Mouse (Mus musculus) frontal cortex, adult 2 months (tissue): ENCODE results near the gene Hsd17b3. TPM values are rescaled to one million over a fixed set of nuclear protein-coding genes. Genes with fewer than 3 reads are reported as not detected.
"Not testable (repeated sequence)": the region's sequence is repeated elsewhere in the genome, so short reads cannot be mapped to it uniquely, and the experiment has no call there.

Experiments
- DNase-seq, 2 experiments: peaks; one replicate each; pipeline ENCODE4 v3.0.0; 2022; ENCODE audit warnings: low spot score in 1 of 2; ENCODE audit errors: extremely low spot score in 1 of 2
- polyA plus RNA-seq: library from polyadenylated mRNA; depleted of rRNA; stranded (reverse); fragments of >200 nt; gene quantifications from 2 replicates; pipeline ENCODE4 v1.2.3, GENCODE M21; 2012

The Hsd17b3 gene
- polyA plus RNA-seq, 1 experiment, result not detected

DNA sequence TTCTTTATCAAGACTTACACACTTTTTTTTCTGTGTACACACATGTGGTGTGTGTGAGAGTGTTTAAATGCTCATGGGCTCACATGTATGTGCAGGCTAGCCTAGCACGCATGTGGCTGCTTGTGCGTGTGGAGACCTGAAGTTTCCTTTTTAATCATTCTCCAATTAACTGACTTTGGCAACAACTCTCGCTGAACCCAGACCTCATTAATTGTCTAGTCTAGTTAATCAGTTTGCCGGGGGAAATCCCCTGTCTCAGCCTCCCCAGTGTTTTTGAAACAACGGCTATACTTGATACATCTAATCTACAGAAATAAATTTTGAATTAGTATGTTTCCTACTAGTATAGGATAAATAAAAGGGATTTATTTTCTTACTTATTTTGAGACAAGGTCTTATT is 3.0 kb downstream of the Hsd17b3 start:
- DNase-seq, result no peak

DNA sequence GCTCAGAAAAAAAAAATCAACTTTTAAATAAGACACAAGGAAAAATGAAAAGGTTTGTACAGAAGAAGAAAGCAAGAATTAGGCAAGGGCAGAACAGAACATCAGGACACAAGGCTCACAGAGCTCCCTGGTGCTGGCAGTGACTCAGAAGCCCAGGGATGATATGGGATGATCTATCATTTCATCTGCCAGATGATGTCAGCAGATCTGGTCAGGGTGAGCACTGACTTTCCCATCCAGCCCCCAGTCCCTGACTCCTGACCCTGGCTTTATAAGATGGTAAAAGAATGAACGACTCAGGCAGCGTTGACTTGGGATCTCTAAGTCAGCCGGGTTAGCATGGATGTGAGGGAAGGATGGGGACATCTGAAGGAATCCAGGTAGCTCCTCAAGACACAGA is 5.7 kb downstream of the Hsd17b3 start:
- no peak for DNase-seq

DNA sequence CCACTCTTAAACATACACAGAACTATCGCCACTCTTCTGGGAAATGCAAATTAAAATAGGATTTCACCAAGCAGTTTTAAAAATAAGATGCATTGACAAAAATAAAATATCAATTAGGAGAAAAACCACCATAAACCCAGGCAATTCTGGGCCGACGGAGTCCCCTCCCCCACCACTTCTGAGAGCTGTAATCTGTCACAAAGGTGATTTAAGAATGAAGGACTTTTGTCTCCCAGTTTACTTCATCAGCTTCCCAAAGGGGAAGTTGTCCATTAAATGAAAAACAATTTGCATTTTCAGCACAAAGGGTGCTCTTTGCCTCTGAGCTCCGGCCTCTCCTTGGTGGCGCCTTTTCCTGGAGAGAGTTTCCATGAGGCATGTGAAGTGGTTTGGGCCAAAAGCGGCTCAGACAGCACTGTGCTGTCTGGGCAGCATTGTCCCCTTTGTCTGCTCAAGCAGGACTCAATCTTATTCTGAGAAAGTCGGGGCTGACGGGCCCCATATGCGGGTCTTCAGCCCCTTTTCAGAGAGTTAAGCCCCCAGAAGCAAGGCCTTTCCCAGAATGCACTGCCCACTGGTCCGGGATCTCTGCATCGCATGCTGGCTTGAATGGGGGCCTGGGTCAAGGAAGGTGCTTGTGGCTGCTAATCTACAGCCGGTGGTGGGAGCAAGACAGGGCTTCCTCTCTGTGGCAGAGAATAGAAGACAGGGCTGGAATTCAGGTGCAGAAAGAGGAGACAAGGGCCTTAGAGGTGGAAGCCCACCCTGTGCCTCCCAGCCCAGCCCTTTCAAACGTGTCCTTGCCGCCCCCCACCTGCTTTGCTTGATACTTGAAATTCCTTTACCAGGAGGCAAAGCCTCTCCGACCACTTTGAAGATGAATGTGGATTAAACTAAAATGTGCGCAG is 7.8 kb downstream of the Hsd17b3 start:
- DNase-seq, result no peak

DNA sequence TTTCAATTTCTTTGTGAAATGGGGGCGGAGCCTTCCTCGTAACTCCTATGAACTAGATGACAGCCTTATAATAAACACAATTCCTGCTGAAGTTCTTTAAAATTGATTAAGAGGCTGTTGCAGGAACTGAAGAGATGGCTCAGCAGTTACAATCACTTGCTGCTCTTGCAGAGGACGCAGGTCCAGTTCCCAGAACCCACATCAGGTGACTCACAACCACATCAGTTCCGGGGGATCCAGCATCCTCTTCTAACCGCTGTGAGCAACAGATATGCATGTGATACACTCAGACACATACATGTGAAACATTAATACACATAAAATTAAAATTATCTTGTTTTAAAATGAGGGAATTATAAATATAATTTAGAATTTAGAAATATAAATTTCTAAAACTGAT is 11.4 kb downstream of the Hsd17b3 start:
- no peak for DNase-seq

DNA sequence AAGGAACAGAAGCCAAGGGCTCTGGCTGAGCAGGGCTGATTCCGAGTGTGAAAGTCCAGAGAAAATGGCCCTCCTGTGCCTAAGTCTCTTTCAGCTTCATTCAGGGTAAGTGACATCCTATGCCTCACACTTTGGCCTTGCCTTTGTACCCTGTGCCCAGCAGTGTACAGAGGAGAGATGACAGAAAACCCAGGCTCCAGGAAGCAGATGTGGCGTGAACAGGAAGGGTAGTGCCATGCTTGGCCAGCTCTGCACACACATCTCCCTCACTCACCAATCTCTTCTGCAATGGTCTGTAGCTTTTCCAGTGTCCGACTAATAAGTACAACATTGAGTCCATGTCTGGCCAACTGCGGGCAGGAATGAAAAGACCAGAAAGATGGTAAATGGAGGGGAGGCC is 13.0 kb downstream of the Hsd17b3 start:
- DNase-seq, result no peak

DNA sequence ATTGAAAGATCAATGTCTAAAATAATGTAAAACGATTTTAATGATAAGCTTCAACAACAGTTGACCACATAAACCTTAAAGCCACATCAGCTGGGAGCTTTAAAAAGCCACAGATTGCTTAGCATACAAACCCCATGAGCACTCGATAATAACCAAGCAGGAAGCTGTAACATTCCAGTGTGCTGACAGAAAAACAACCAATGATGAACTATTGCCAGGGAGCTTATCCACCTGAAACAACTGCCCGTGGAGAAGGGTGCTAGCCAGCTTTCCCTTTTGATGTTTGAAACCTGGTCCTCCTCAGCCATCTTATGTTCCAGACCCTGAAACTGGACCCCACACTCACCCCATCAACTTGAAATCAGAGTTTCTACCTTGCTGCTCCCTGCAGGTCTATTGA is 22.4 kb downstream of the Hsd17b3 start:
- no peak for DNase-seq

DNA sequence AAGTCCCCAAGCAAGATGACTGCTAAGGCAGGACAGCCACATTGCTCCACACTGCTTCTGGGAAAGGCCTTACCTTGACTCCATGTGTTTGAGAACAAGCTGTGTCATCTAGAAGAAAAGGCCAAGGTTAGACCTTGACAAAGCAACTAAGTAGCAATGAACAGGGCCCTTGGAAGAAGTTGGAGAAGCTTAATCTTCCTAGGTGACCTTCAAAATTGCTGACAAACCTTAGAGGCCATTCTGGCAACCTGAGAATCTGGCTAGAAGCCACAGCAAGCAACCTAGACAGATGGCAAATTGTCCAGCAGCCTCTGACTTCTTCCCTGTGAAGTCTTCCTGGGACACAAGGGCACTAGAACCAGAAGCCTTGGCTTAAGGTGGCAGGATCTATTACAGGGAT is 24.8 kb downstream of the Hsd17b3 start:
- DNase-seq, result no peak

DNA sequence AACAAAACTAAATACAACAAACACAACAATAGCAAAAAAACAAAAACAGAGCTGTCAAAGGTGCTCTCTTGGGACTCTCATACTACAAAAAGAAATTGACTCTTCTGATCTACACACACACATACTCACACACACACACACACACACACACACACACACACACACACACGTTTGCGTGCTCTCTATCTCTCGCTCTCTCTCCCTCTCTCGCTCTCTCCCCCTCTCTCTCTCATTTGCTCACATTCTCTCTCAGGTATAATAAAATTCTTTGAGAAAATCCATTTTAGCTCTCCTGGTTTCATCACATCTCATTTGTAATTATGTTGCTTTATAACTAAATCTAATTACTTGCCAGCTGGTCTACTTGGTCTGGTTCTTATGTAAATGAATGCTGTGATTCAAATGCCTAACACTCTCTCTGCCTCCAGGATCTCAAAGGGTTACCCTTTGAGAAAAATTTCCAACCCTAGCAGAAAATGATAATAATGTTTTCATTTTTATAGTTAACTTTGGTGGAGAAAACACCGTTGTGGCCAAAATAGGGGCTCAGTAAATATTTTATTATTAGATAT is 28.0 kb downstream of the Hsd17b3 start:
- DNase-seq, result no peak

DNA sequence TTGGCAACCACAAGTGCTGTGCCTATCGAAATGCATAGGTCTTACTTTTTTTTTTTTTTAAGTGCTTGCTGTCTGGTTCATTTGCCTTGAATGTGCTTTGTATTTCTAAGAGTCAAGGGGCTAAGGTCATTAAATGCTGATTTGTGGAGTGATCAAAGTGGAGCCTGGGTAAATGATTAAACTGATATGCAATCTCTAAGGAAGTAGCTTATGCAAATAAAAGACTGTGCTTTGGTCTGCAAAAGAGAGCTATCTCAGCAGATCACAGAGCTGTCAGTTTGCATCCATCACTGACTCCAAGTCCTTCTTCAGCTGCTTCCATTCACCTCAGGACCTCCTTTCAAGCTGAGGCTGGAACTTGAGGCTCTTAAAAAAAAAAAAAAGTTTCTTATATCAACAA is 35.1 kb downstream of the Hsd17b3 start:
- DNase-seq, result no peak

DNA sequence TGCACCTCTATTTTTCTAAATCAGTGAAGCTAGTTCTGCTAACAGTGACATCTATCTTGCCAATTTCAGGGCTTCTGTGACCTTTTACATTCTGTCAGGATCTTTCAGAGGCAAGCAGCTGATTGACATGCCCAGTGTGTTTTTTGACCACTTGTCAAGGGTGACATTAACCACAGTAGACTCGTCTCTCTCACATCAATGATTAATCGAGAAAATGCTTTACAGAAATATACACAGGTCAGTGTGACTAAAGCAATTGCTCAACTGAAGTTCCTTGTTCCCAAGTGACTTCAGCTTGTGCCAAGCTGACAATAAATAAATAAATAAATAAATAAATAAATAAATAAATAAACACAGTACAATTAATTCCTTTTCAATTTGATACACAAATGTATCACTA is 36.7 kb downstream of the Hsd17b3 start:
- not testable (repeated sequence) for DNase-seq

DNA sequence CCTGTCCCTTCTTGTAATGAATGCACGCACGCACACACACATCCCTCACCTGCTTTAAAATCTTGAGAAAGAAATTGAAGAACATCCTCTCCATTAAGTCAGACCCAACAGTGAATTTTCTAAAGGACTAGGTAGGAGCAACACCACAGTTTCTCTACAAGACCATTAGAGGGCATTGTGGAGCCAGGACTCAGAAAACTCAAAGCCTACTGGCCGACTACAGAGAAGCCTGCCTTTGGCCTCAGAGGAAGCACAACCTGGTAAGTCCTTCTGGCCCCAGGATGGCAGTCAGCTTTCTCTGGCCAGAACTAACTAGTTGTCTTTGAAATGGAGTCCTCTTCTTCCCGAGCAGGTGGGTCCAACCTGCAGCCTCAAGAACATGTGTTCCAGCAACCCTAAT is 38.1 kb downstream of the Hsd17b3 start:
- DNase-seq, result peak in 1 of 2 experiments; percentile 7

DNA sequence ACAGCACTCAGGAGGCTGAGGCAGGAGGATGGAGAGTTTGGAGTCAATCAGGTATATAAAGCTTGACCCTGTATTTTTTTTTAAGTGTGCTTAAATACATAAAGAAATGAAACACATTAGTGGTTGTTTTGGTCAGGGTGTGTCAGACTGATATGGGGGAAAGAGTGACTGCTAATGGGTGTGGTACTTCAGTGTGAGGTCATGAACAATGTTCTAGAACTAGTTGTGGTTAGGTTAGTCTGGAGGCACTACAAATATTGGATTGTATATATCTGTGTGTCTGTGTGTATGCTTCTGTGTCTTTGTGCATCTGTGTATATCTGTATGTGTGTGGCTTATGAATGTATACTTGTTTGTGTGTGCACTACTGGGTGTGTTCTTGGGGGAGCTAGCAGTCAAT is 39.5 kb downstream of the Hsd17b3 start:
- DNase-seq, result no peak

DNA sequence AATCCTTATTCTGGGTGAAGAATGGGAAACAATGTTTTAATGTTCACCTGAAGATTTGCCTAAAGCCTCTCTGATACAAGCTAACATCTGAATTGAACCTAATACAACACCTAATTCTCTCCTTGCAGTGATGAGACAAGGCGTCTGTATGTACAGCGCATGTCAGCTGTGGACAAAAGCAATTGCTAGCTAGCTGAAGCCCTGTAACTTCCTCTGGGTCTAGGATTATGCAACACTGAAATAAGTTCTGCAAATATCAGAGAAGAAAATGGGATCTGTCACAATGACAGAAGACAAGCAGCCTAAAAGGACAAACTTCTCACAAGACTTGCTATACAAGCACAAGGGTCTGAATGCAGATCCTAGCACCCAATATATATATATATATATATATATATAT is 40.6 kb downstream of the Hsd17b3 start:
- DNase-seq, result no peak

DNA sequence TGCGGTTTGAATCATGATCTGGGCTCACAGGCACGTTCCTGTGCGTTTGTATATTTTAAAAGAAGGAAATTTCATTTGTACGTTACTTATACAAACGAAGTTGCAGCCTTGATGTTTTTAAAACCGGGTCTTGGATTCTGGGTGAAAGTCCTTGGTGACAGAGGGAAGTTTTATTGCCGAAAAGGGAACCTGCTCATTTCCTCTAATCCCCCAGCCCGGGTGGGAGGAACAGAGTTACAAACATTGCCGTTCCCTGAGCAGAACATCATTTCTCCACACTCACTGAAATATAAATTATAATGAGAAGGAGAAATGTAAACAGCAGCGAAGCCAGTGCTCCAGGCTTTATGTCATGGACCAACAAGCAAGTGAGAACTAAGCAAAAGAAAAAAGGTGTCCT is 49.1 kb downstream of the Hsd17b3 start:
- no peak for DNase-seq

DNA sequence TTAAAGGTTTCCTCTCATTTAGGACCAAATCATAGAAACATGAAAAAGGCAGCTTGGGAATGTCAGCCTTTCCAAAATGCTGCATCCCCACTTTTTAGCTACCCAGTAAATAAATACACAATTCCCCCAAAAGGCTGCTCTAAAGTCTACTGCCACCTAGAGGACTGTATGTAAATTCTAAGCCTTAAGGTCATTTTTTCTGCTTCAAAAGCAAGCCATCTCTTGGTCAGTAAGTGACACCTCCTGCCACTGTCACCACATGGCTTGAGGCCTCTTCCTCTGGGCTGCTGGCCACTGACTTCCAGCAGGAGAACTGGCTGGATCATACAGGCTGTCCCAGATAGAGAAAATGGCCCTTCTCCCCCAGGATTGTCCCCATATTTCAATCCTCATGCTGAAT is 50.9 kb downstream of the Hsd17b3 start:
- no peak for DNase-seq

DNA sequence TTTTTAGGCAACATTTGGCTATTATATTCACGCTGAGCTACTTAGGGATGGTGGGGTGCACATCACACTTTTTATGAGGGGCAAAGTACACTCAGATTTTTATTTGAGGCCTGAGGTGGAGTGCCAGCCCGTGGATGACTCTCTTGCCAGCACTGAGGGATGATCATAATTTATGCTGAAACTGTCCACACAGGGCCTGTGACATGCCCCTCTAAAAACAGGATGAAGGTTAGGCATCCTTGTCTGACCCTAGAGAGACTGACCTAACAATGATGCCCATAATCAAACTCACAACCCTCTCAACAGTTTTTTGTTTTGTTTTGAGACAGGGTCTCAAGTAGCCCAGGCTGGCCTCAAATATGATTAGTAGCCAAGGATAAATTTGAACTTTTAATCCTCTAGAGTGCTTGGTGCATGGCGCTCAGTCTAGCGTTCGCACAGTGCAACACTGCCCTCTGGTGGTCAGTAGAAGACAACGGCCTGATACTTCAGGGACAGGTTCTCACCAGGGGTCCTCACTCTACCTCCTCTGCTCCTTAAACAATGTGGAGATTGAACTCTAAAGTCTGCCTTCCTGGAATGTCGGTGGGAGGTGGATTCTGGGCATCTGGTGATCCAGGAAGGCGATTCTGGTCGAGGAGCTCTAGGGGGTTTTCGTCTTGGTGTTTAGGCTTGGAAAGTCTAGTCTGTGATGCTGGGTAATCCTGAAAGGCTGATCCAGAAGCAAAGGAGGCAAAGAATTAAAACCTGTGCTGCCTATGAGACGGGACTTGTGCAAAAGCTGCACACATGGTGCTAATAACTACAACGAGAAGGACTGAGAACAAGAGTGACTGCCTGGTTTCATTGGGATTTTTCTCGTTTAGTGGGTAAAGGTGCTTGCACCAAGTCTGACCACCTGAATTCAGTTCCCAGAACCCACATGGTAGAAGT is 52.7 kb downstream of the Hsd17b3 start:
- peak in 1 of 2 experiments; percentile 81 for DNase-seq

DNA sequence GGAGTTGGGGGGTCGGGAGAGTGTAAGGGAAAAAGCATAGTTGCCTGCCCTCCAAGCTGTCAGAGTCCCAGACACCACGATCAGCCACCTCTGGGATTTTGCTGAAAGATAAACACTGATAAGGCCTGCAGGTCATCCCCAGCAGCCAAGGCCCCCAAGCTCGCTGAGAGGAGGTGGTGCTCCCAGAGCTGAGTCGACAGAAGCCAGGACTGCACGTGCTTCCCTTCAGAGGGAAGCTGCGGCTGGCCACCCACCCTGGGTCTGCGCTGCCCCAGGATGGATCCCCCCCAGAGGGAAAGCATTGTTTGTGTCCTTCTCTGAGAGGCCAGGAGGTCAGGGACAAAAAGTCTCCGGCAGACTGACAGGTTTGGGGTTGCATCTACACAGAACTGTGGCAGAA is 54.0 kb downstream of the Hsd17b3 start:
- DNase-seq, result no peak

DNA sequence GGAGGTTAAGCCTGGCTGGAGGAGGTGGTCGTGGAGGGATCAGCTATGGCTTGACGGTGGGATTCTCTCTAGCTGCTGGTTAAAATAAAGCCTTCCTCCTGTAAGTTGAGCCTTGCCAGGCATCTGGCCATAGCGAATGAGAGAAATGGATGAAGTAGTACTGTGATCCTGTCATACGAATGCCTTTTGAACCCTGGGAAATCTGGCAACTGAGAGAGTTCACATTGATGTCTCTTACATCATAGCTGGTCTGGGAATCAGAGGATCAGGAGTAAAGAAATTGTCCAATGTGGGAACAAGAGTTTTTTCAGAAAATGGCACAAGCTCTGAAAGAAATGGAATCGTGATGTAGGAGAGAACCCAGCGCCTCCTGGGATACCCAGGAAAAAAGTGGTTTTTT is 55.1 kb downstream of the Hsd17b3 start:
- DNase-seq, result no peak

DNA sequence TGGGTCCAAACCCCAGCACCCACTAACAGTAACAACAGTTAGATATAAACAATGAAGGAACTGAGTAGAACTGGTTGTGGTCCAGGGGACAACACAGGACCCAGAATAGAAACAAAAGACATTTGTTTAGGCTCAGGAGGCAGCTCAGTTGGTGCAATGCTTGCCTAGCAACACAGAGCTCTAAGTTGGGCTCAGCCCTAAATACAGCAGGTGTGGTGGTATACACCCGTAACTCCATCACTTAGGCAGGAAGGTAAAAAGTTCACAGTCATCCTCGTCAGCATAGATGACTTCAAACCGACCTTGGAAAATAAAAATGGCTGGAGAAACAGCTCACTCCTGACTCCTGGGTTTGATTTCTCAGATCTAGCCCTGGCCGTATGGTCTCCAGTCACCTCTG is 55.8 kb downstream of the Hsd17b3 start:
- no peak for DNase-seq

DNA sequence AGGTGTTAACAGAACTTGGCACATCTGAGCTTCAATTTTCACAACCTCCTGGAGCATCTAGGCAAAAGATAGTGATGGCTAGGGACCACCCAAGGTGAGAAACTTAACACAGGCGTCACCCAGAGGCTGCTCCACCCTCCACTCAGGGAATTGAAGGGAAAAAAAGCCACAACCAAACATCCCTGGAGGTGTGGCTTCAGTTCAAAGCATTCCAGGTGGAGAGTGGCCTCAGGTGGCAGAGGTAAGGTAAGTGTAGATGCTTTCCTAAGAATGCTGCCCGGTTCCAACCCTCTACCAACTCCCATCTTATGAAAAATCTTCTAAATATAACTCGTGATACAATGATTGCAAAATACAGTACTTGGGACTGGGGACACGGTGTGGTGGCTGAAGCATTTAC is 57.8 kb downstream of the Hsd17b3 start:
- no peak for DNase-seq

DNA sequence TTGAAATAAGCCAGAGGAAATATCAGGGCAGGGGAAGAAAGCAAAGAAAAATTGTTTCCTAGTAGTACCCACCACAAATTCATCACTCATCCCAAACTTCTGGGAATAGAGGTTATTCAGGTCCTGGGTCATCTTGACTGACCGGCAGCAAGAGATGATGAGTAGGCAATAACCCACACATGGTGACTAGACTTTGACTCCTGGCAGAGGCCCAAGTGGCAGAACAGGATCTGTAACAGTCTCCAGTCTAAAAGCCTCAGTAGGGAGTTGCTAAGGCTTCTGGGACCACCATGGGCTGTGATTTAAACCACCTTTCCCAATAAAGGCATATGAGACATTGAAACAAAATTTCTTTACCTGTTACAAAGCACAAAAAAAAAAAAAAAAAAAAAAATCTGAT is 58.2 kb downstream of the Hsd17b3 start:
- no peak for DNase-seq
